Mouse (Mus musculus): ENCODE results near the gene Wdr59. TPM values are rescaled to one million over a fixed set of nuclear protein-coding genes. Genes with fewer than 3 reads are reported as not detected.

The Wdr59 gene
- polyA plus RNA-seq, 1 experiment from 2014 or later = 6.1 TPM

- Histone ChIP-seq H3K9ac (ENCODE audit: low read length) (no peak overlapping the region), H3K4me3 (ENCODE audit: low read length) (no peak overlapping the region), H3K9me3 (ENCODE audit: control insufficient read depth, low read length) (no peaks in the 10 kb centered on the region), H3K4me2 (ENCODE audit: low read depth, low read length) (no peak overlapping the region), H3K27me3 (ENCODE audit: control insufficient read depth, insufficient read depth, low read depth, low read length) (no peaks in the 10 kb centered on the region), H3K27ac (ENCODE audit: low read length) (no peak overlapping the region), H3K36me3 (ENCODE audit: control insufficient read depth, insufficient read depth, low read length) (no peaks in the 10 kb centered on the region), H3K4me1 (replicated peaks; ENCODE audit: control insufficient read depth, insufficient read depth, low read length) (peaks cover 20% of the 10 kb centered on the region)
- ATAC-seq (ENCODE audit: low read depth) = no peak
- WGBS = 78% methylated on average over 4 of the region's 4 CpGs
Measured at GRCm38 (mm10) chr8:111563687-111564086, 41.8 kb upstream of the Wdr59 start.

GRCm38 (mm10) chr8:111563075-111563474, 41.2 kb upstream of the Wdr59 start:
- Histone ChIP-seq H3K36me3 (ENCODE audit: control insufficient read depth, insufficient read depth, low read length) (no peaks in the 10 kb centered on the region), H3K27me3 (ENCODE audit: control insufficient read depth, insufficient read depth, low read depth, low read length) (no peaks in the 10 kb centered on the region), H3K9ac (ENCODE audit: low read length) (no peak overlapping the region), H3K4me1 (replicated peaks; ENCODE audit: control insufficient read depth, insufficient read depth, low read length) (peaks cover 18% of the 10 kb centered on the region), H3K4me3 (ENCODE audit: low read length) (no peak overlapping the region), H3K4me2 (ENCODE audit: low read depth, low read length) (no peak overlapping the region), H3K9me3 (ENCODE audit: control insufficient read depth, low read length) (no peaks in the 10 kb centered on the region), H3K27ac (ENCODE audit: low read length) (no peak overlapping the region)
- WGBS = 90% methylated on average over 5 of the region's 5 CpGs
- ATAC-seq (ENCODE audit: low read depth) = no peak

- WGBS = 87% methylated on average over 5 of the region's 5 CpGs
- H3K4me1 ChIP-seq (replicated peaks; ENCODE audit: control insufficient read depth, insufficient read depth, low read length) = peaks cover 17% of the 10 kb centered on the region
- no peak for ATAC-seq (ENCODE audit: low read depth)
- H3K9me3 ChIP-seq (ENCODE audit: control insufficient read depth, low read length) = no peaks in the 10 kb centered on the region
- H3K4me3 ChIP-seq (ENCODE audit: low read length) = no peak overlapping the region
- no peak overlapping the region for H3K27ac ChIP-seq (ENCODE audit: low read length)
- no peak overlapping the region for H3K4me2 ChIP-seq (ENCODE audit: low read depth, low read length)
- no peak overlapping the region for H3K9ac ChIP-seq (ENCODE audit: low read length)
- H3K27me3 ChIP-seq (ENCODE audit: control insufficient read depth, insufficient read depth, low read depth, low read length) = no peaks in the 10 kb centered on the region
- H3K36me3 ChIP-seq (ENCODE audit: control insufficient read depth, insufficient read depth, low read length) = no peaks in the 10 kb centered on the region
Measured at GRCm38 (mm10) chr8:111562274-111562803, 40.4 kb upstream of the Wdr59 start.

GRCm38 (mm10) chr8:111561824-111562223, 39.9 kb upstream of the Wdr59 start:
- H3K36me3 ChIP-seq (ENCODE audit: control insufficient read depth, insufficient read depth, low read length) = no peaks in the 10 kb centered on the region
- H3K4me1 ChIP-seq (replicated peaks; ENCODE audit: control insufficient read depth, insufficient read depth, low read length) = peaks cover 17% of the 10 kb centered on the region
- H3K9me3 ChIP-seq (ENCODE audit: control insufficient read depth, low read length) = no peaks in the 10 kb centered on the region
- WGBS = 69% methylated on average over 4 of the region's 4 CpGs
- H3K9ac ChIP-seq (ENCODE audit: low read length) = no peak overlapping the region
- no peak overlapping the region for H3K4me2 ChIP-seq (ENCODE audit: low read depth, low read length)
- H3K27me3 ChIP-seq (ENCODE audit: control insufficient read depth, insufficient read depth, low read depth, low read length) = no peaks in the 10 kb centered on the region
- H3K27ac ChIP-seq (ENCODE audit: low read length) = no peak overlapping the region
- no peak for ATAC-seq (ENCODE audit: low read depth)
- H3K4me3 ChIP-seq (ENCODE audit: low read length) = no peak overlapping the region

- Histone ChIP-seq H3K9me3 (ENCODE audit: control insufficient read depth, low read length) (no peaks in the 10 kb centered on the region), H3K4me2 (ENCODE audit: low read depth, low read length) (no peak overlapping the region), H3K27me3 (ENCODE audit: control insufficient read depth, insufficient read depth, low read depth, low read length) (no peaks in the 10 kb centered on the region), H3K4me3 (ENCODE audit: low read length) (no peak overlapping the region), H3K9ac (ENCODE audit: low read length) (no peak overlapping the region), H3K4me1 (replicated peaks; ENCODE audit: control insufficient read depth, insufficient read depth, low read length) (peaks cover 10% of the 10 kb centered on the region; the same call in 1 of the 2 replicates), H3K36me3 (ENCODE audit: control insufficient read depth, insufficient read depth, low read length) (no peaks in the 10 kb centered on the region), H3K27ac (ENCODE audit: low read length) (no peak overlapping the region)
- 78% methylated on average over 8 of the region's 8 CpGs for whole genome bisulfite sequencing
- ATAC-seq (ENCODE audit: low read depth) = no peak
Measured at GRCm38 (mm10) chr8:111551511-111552130, 29.7 kb upstream of the Wdr59 start.

- Histone ChIP-seq H3K4me2 (ENCODE audit: low read depth, low read length) (0 out of 2 replicates have a peak overlapping the region, but pooled peaks have one; percentile 5), H3K36me3 (ENCODE audit: control insufficient read depth, insufficient read depth, low read length) (no peaks in the 10 kb centered on the region), H3K9ac (ENCODE audit: low read length) (peak overlapping the region; percentile 24; the same call in 1 of the 2 replicates), H3K4me1 (replicated peaks; ENCODE audit: control insufficient read depth, insufficient read depth, low read length) (peaks cover 9% of the 10 kb centered on the region; the same call in 1 of the 2 replicates), H3K9me3 (ENCODE audit: control insufficient read depth, low read length) (no peaks in the 10 kb centered on the region), H3K27ac (ENCODE audit: low read length) (peak overlapping the region; percentile 84), H3K4me3 (ENCODE audit: low read length) (no peak overlapping the region), H3K27me3 (ENCODE audit: control insufficient read depth, insufficient read depth, low read depth, low read length) (no peaks in the 10 kb centered on the region)
- ATAC-seq (ENCODE audit: low read depth) = no peak
- 62% methylated on average over 9 of the region's 9 CpGs for WGBS
Measured at GRCm38 (mm10) chr8:111550002-111550870, 28.3 kb upstream of the Wdr59 start.

GRCm38 (mm10) chr8:111548201-111548600, 26.3 kb upstream of the Wdr59 start:
- Histone ChIP-seq H3K27me3 (ENCODE audit: control insufficient read depth, insufficient read depth, low read depth, low read length) (no peaks in the 10 kb centered on the region), H3K36me3 (ENCODE audit: control insufficient read depth, insufficient read depth, low read length) (peaks cover 4% of the 10 kb centered on the region; the same call in 1 of the 2 replicates), H3K9ac (ENCODE audit: low read length) (no peak overlapping the region), H3K4me1 (replicated peaks; ENCODE audit: control insufficient read depth, insufficient read depth, low read length) (peaks cover 7% of the 10 kb centered on the region; the same call in 1 of the 2 replicates), H3K4me3 (ENCODE audit: low read length) (no peak overlapping the region), H3K4me2 (ENCODE audit: low read depth, low read length) (no peak overlapping the region), H3K9me3 (ENCODE audit: control insufficient read depth, low read length) (no peaks in the 10 kb centered on the region), H3K27ac (ENCODE audit: low read length) (no peak overlapping the region)
- WGBS = 78% methylated on average over 6 of the region's 6 CpGs
- ATAC-seq (ENCODE audit: low read depth) = no peak

GRCm38 (mm10) chr8:111547144-111547543, 25.3 kb upstream of the Wdr59 start:
- no peak for ATAC-seq (ENCODE audit: low read depth)
- Histone ChIP-seq H3K4me3 (ENCODE audit: low read length) (no peak overlapping the region), H3K27ac (ENCODE audit: low read length) (no peak overlapping the region), H3K9ac (ENCODE audit: low read length) (no peak overlapping the region), H3K4me2 (ENCODE audit: low read depth, low read length) (no peak overlapping the region), H3K4me1 (replicated peaks; ENCODE audit: control insufficient read depth, insufficient read depth, low read length) (peaks cover 7% of the 10 kb centered on the region; the same call in 1 of the 2 replicates), H3K36me3 (ENCODE audit: control insufficient read depth, insufficient read depth, low read length) (peaks cover 4% of the 10 kb centered on the region; the same call in 1 of the 2 replicates), H3K9me3 (ENCODE audit: control insufficient read depth, low read length) (no peaks in the 10 kb centered on the region), H3K27me3 (ENCODE audit: control insufficient read depth, insufficient read depth, low read depth, low read length) (no peaks in the 10 kb centered on the region)
- 96% methylated on average over 3 of the region's 3 CpGs for WGBS
